In genomic region chr10:70096366-70097188, GRCm38 (mm10) we compare ENCODE assay signal across 8 mouse cellular contexts. TPM values are rescaled to one million over a fixed set of nuclear protein-coding genes. Genes with fewer than 3 reads are reported as not detected.
DNase-seq lines count a peak whose midpoint lies in the region; ATAC-seq and TF ChIP-seq lines count a peak whose summit lies in the region.

Gene Ccdc6, plus strand, starts transcription at chr10:70097121.

- ATAC-seq in hindbrain, embryonic 16.5 days, result peak; percentile 88

- H3K36me3 ChIP-seq in hindbrain, embryonic 16.5 days (ENCODE audit: control insufficient read depth, insufficient read depth, low read length), result no peaks in the 10 kb centered on the region
- peaks cover 17% of the 10 kb centered on the region for H3K36me3 ChIP-seq in megakaryocyte, embryonic 14.5 days (replicated peaks; ENCODE audit: low read length)

- H3K4me3 ChIP-seq in gastrocnemius, adult 2 months, result peak within 1 kb of the TSS; percentile 92
- peak within 1 kb of the TSS; percentile 81 for H3K4me3 ChIP-seq in hindbrain, embryonic 16.5 days (ENCODE audit: low read length)
- H3K4me3 ChIP-seq in megakaryocyte, embryonic 14.5 days (replicated peaks), result peak within 1 kb of the TSS; percentile 98

- intact Hi-C loops in gastrocnemius, adult 2 months (cut with DNase I), result loop anchor here (2.0 to 5.0 kb wide), 2 partner anchors 54 to 74 kb away; no protein-coding TSS in a partner anchor

- WGBS in hindbrain, embryonic 16.5 days, result 2% methylated on average over 46 of the region's 77 CpGs

- peak; percentile 92 for DNase-seq in ZHBTc4 (ENCODE audit: low read depth, low spot score)
- DNase-seq in cerebellum, postnatal 4 days (ENCODE audit: low spot score in 2 of 2), result peak; percentile 79 to 93
- DNase-seq in gastrocnemius, adult 2 months, result peak; percentile 93
- DNase-seq in left cerebral cortex, adult 8-10 months (ENCODE audit: low spot score in 2 of 2), result peak; percentile 55 to 63
- DNase-seq in right cerebral cortex, adult 2 months (ENCODE audit: low spot score in 2 of 2), result peak; percentile 75 to 76
- peak; percentile 88 for DNase-seq in urinary bladder, postnatal 14 days (ENCODE audit: low spot score)

- H3K9me3 ChIP-seq in hindbrain, embryonic 16.5 days (ENCODE audit: control insufficient read depth, low read length), result no peaks in the 10 kb centered on the region
- H3K9me3 ChIP-seq in megakaryocyte, embryonic 14.5 days, result no peaks in the 10 kb centered on the region

- peak within 1 kb of the TSS; percentile 94 for H3K27ac ChIP-seq in gastrocnemius, adult 2 months
- peak within 1 kb of the TSS; percentile 80 for H3K27ac ChIP-seq in hindbrain, embryonic 16.5 days (ENCODE audit: low read depth, low read length)

- peaks cover 20% of the 10 kb centered on the region for H3K4me1 ChIP-seq in hindbrain, embryonic 16.5 days (ENCODE audit: control insufficient read depth, insufficient read depth, low read depth, low read length)
- H3K4me1 ChIP-seq in megakaryocyte, embryonic 14.5 days, result peaks cover 59% of the 10 kb centered on the region

- H3K9ac ChIP-seq in hindbrain, embryonic 16.5 days (ENCODE audit: low read depth, low read length), result peak within 1 kb of the TSS; percentile 89

- peak within 1 kb of the TSS; percentile 57 for H3K4me2 ChIP-seq in hindbrain, embryonic 16.5 days (ENCODE audit: low read length)

- peak; percentile 92 for TF ChIP-seq CTCF in gastrocnemius, adult 2 months (IDR thresholded peaks at IDR 0.05)

- no peaks in the 10 kb centered on the region for H3K27me3 ChIP-seq in hindbrain, embryonic 16.5 days (replicated peaks; ENCODE audit: control insufficient read depth, insufficient read depth, low read length)
- H3K27me3 ChIP-seq in megakaryocyte, embryonic 14.5 days (replicated peaks), result no peaks in the 10 kb centered on the region

RNA-seq across cellular contexts. Expression of gene Ccdc6, which starts in this region (rescaled TPM):
- 100 to 1,000 TPM in 1 of 2 experiments, 10 to 100 TPM in 1; 94.2 to 115 TPM for total RNA-seq in gastrocnemius, adult 2 months (2021)
- polyA plus RNA-seq in hindbrain, embryonic 16.5 days (2015; fragmentation: Nextera tagmentation; extraction: Ambion mirVana), result 18.6 and 23.0 TPM in 2 replicates
- total RNA-seq in left cerebral cortex, adult 8-10 months (2022), result 10 to 100 TPM; 49.4 to 56.3 (median 52.7) TPM
- polyA plus RNA-seq in megakaryocyte, embryonic 14.5 days (2012; ENCODE audit: insufficient read depth, low replicate concordance), result 12.2 and 12.4 TPM in 2 replicates

Comparison
In these comparisons a context has a peak if more than half of its experiments do, and no peak if none do; other contexts are left out.
1. Peak in every context shown above with its lines: DNase-seq, ATAC-seq, H3K4me3 ChIP-seq and H3K27ac ChIP-seq.